Mouse (Mus musculus) frontal cortex, postnatal 36 days (tissue): ENCODE measurements around the gene Creb5.

Experiments
- DNase-seq, 2 experiments: peaks; one replicate each; pipeline ENCODE4 v3.0.0; 2022; ENCODE audit warnings: low spot score in 2 of 2

Gene Creb5

GRCm38 (mm10) chr6:53642826-53643356, 355.8 kb downstream of the Creb5 start:
- no peak for DNase-seq

GRCm38 (mm10) chr6:53643481-53643880, 356.4 kb downstream of the Creb5 start:
- no peak for DNase-seq

- DNase-seq: no peak
Measured at GRCm38 (mm10) chr6:53644056-53644455, 357.0 kb downstream of the Creb5 start.

GRCm38 (mm10) chr6:53644971-53645370, 357.9 kb downstream of the Creb5 start:
- no peak for DNase-seq

GRCm38 (mm10) chr6:53649782-53650181, 362.7 kb downstream of the Creb5 start:
- DNase-seq: no peak

GRCm38 (mm10) chr6:53652691-53653090, 365.6 kb downstream of the Creb5 start:
- DNase-seq: no peak

- DNase-seq: no peak
Measured at GRCm38 (mm10) chr6:53653706-53654360, 366.8 kb downstream of the Creb5 start.

- peak; percentile 23 for DNase-seq
Measured at GRCm38 (mm10) chr6:53654361-53654824, 367.3 kb downstream of the Creb5 start.

- no peak for DNase-seq
Measured at GRCm38 (mm10) chr6:53656466-53656865, 369.4 kb downstream of the Creb5 start.

GRCm38 (mm10) chr6:53657483-53657882, 370.4 kb downstream of the Creb5 start:
- no peak for DNase-seq

- no peak for DNase-seq
Measured at GRCm38 (mm10) chr6:53662858-53663833, 376.1 kb downstream of the Creb5 start.

- DNase-seq: no peak
Measured at GRCm38 (mm10) chr6:53664759-53665158, 377.7 kb downstream of the Creb5 start.

- no peak for DNase-seq
Measured at GRCm38 (mm10) chr6:53666503-53666902, 379.4 kb downstream of the Creb5 start.

GRCm38 (mm10) chr6:53678307-53678706, 391.2 kb downstream of the Creb5 start:
- DNase-seq: no peak

GRCm38 (mm10) chr6:53680046-53680445, 393.0 kb downstream of the Creb5 start:
- DNase-seq: no peak

GRCm38 (mm10) chr6:53684416-53684815, 397.3 kb downstream of the Creb5 start:
- no peak for DNase-seq

GRCm38 (mm10) chr6:53685323-53685722, 398.3 kb downstream of the Creb5 start:
- DNase-seq: no peak

- no peak for DNase-seq
Measured at GRCm38 (mm10) chr6:53688762-53689477, 401.9 kb downstream of the Creb5 start.

GRCm38 (mm10) chr6:53691006-53691405, 403.9 kb downstream of the Creb5 start:
- no peak for DNase-seq

- peak in 1 of 2 experiments; percentile 9 for DNase-seq
Measured at GRCm38 (mm10) chr6:53695216-53695615, 408.1 kb downstream of the Creb5 start.

- DNase-seq: no peak
Measured at GRCm38 (mm10) chr6:53696471-53696870, 409.4 kb downstream of the Creb5 start.

- DNase-seq: peak; percentile 11 to 12
Measured at GRCm38 (mm10) chr6:53696921-53697320, 409.9 kb downstream of the Creb5 start.
